Mouse (Mus musculus): Measurements from ENCODE around the gene Gm29094. TPM values are rescaled to one million over a fixed set of nuclear protein-coding genes. Genes with fewer than 3 reads are reported as not detected.
"Not testable (repeated sequence)": the region's sequence is repeated elsewhere in the genome, so short reads cannot be mapped to it uniquely, and the experiment has no call there.

The Gm29094 gene
- polyA plus RNA-seq, 1 experiment from 2014 or later: 1.2 TPM

DNA sequence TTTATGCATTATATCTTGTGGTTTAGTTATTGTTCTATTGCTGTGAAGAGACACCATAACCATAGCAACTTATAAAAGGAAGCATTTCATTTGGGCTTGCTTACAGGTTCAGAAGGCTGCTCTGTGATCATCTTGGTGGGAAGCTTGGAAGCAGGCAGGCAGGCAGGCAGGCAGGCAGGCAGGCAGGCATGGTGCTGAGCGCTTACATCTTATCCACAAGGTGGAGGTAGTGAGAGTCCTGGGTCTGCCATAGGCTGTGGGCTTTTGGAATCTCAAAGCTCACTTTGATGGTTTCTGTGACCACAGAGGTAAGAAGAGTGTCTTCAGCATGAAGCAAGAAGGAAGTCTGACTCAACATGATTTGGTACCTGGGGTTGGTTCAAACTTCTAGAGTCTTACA, 13.2 kb downstream of the Gm29094 start:
- H3K9me3 ChIP-seq; H3K4me2 ChIP-seq (replicated peaks); H3K36me3 ChIP-seq; H3K27me3 ChIP-seq; H3K27ac ChIP-seq; ATAC-seq (ENCODE audit: insufficient number of reproducible peaks, insufficient read depth, low FRiP score, low TSS enrichment); H3K9ac ChIP-seq; H3K4me1 ChIP-seq; H3K4me3 ChIP-seq: not testable (repeated sequence)
- WGBS: 47% methylated on average over 1 of the region's 1 CpGs

DNA sequence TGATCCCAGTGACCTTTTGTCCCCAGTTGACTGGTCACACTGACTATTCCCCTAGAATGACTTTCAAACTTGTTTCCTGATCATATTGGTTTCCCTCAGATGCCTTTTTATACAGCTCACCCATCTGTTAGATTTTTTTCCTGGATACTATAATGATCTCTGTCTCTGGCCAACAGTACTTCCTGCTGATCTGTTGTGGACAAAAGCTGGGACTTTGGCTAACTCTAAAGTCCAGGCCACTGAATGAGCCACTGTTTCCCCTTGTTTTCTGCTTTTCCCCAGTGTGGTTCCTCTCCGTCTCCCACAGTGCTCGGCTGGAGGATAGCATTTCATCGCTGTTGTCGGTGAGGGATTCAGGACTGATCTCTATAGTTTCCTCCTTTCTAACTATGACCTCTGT, 19.0 kb downstream of the Gm29094 start:
- ATAC-seq (ENCODE audit: insufficient number of reproducible peaks, insufficient read depth, low FRiP score, low TSS enrichment): not testable (repeated sequence)
- 76% methylated on average over 4 of the region's 4 CpGs for WGBS

DNA sequence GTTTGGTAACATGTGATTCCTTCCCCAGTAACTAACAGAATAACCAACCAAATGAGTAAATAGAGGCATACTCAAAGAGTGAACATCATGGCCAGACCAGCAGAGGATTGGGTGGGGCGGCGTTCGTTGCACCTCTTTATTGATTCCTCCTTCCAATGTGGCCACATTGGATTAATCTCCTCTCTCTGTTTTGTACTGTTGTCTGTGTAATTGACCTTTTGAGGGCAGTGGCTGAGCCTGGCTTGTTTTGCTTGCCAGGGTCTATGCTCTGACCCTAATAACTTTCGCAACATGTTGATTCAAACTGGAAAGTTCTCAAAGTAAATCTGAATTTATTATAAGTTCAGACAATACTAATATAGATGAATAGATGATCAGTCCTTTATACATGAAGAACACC, 20.5 kb downstream of the Gm29094 start:
- H3K9me3 ChIP-seq; H3K36me3 ChIP-seq; H3K4me1 ChIP-seq; H3K9ac ChIP-seq; H3K27me3 ChIP-seq; ATAC-seq (ENCODE audit: insufficient number of reproducible peaks, insufficient read depth, low FRiP score, low TSS enrichment); H3K4me2 ChIP-seq (replicated peaks); H3K27ac ChIP-seq; H3K4me3 ChIP-seq: not testable (repeated sequence)
- 95% methylated on average over 3 of the region's 4 CpGs for WGBS

More for the DNA sequence above, 19.0 kb downstream of the Gm29094 start:
- H3K4me3 ChIP-seq; H3K36me3 ChIP-seq; H3K9me3 ChIP-seq; H3K9ac ChIP-seq; H3K4me2 ChIP-seq (replicated peaks); H3K4me1 ChIP-seq; H3K27me3 ChIP-seq; H3K27ac ChIP-seq: not testable (repeated sequence)

DNA sequence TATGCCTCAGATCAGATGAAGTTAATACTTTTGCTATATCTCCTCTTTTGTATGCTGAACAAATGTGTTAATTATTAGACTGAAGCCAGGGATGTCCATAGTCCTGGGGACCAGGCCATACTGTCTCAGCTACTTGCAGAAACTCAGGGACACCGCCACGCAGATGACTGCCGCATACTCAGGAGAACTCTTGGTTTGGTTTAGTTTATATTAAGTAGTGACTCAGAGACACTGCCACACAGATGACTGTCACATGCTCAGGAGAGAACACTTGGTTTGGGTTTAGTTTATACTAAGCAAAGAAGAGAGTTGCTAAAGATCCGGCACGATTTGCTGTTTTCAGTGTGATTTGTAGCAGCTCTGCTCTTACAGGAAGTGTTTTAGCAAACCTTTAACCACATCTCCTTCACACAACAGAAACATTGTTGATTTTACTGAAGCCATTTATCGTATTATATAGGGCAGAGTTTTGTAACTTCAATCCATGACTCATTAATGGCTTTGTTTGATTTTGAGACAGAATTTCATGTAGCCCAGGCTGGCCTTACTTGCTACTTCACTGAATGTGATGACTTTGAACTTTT, 21.6 kb downstream of the Gm29094 start:
- 85% methylated on average over 6 of the region's 6 CpGs for WGBS
- not testable (repeated sequence) for H3K27ac ChIP-seq; ATAC-seq (ENCODE audit: insufficient number of reproducible peaks, insufficient read depth, low FRiP score, low TSS enrichment)

DNA sequence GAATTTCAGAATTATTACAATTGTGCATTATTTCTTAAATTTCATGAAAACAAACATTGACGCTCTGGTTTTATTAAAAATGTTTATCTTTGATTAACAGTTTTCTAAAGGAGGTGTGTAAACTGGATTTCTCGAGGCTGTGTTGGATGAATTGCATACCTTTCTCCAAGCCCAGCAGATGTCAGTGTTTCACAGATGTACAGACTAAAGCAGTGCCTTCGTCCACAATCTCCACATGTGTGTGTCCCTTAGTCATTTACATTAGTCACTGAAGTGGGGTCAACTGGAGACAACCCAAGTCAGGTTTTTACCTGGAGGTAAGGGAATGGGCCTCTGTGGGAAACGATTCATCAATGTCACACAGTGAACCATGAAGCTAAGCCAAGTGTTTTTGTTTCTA, 26.9 kb downstream of the Gm29094 start:
- WGBS: 54% methylated on average over 4 of the region's 4 CpGs
- H3K9ac ChIP-seq: no peak overlapping the region
- no peaks in the 10 kb centered on the region for H3K36me3 ChIP-seq
- no peaks in the 10 kb centered on the region for H3K9me3 ChIP-seq
- H3K4me3 ChIP-seq: no peak overlapping the region
- H3K4me1 ChIP-seq: no peaks in the 10 kb centered on the region
- no peaks in the 10 kb centered on the region for H3K27me3 ChIP-seq
- no peak overlapping the region for H3K27ac ChIP-seq
- no peak for ATAC-seq (ENCODE audit: insufficient number of reproducible peaks, insufficient read depth, low FRiP score, low TSS enrichment)
- H3K4me2 ChIP-seq (replicated peaks): no peak overlapping the region

More for the DNA sequence above, 21.6 kb downstream of the Gm29094 start:
- not testable (repeated sequence) for H3K36me3 ChIP-seq; H3K27me3 ChIP-seq; H3K9me3 ChIP-seq; H3K9ac ChIP-seq; H3K4me2 ChIP-seq (replicated peaks); H3K4me1 ChIP-seq; H3K4me3 ChIP-seq

DNA sequence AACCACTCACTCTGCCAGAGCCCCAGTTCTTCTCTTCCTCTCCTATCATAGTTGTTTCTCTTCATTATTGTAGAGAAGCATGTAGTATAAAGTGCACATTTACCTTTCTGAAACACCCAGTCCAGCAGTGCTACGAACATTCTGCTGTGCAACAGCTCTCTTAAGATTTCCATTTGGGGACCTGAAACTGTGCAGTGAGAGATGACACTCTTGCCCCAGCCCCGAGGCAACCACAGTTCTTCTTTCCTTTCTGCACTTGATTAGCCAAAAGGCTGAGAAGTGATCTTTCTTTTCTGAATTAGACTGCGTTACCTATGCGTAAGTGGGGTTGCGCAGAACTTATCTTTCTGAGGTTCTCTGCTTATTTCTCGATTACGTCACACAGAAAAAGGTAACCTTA, 28.9 kb downstream of the Gm29094 start:
- Histone ChIP-seq H3K9ac (no peak overlapping the region), H3K4me1 (no peaks in the 10 kb centered on the region), H3K27me3 (no peaks in the 10 kb centered on the region), H3K4me2 (replicated peaks) (no peak overlapping the region), H3K36me3 (no peaks in the 10 kb centered on the region), H3K9me3 (no peaks in the 10 kb centered on the region), H3K27ac (no peak overlapping the region), H3K4me3 (no peak overlapping the region)
- ATAC-seq (ENCODE audit: insufficient number of reproducible peaks, insufficient read depth, low FRiP score, low TSS enrichment): no peak
- WGBS: 85% methylated on average over 7 of the region's 7 CpGs

DNA sequence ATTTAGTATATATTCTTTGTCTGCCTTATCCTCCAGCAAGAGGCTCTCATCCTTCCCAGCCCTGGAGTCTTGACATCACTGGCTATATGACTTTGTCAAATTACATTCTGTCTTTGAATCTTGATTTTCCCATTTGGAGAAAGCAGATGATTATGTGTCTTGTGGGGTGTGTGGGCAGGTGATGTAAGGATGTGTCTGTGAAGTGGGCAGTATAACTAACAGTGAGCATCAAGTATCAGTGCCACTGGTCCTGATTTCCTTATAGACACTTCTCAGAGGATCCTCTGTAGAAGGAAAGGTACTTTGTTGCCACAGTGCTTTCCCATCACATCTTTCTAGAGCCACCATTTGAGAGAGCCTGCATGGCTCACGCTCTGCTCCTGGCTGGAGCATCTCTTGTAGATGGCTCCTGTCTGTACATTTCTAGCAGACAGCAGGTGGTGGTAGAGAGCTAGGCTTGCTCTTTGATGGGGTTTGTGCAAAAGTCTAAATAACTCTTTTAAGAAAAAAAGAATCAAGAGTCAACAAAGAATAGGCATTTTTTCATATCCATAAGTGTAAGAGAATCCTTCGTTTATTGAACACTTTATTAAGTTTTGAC, 31.8 kb downstream of the Gm29094 start:
- H3K4me2 ChIP-seq (replicated peaks); H3K27ac ChIP-seq; H3K4me1 ChIP-seq; ATAC-seq (ENCODE audit: insufficient number of reproducible peaks, insufficient read depth, low FRiP score, low TSS enrichment); H3K9me3 ChIP-seq; H3K9ac ChIP-seq; H3K27me3 ChIP-seq; H3K4me3 ChIP-seq; H3K36me3 ChIP-seq: not testable (repeated sequence)
- 78% methylated on average over 2 of the region's 2 CpGs for WGBS

DNA sequence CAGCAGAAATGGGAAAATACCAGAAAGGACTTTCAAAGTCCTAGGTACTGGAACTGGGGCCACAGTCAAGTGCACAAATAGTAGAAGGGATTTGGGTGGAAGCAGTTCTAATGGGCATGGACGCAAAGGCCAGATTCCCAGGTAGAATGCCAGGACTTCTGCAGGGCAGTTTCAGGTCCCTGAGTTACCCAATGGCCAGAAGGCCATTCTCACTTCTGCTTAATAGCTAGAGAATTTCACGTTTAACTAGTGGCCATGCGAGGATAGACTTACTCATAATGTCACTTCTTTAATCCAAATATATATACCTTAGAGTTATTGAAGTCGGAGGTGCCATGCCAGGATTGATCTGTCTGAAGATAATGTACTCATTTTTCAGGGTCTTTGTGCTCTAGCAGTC, 38.0 kb downstream of the Gm29094 start:
- not testable (repeated sequence) for H3K9ac ChIP-seq; H3K36me3 ChIP-seq; H3K9me3 ChIP-seq; H3K4me2 ChIP-seq (replicated peaks); H3K4me1 ChIP-seq; ATAC-seq (ENCODE audit: insufficient number of reproducible peaks, insufficient read depth, low FRiP score, low TSS enrichment); H3K27ac ChIP-seq; H3K27me3 ChIP-seq; H3K4me3 ChIP-seq
- 89% methylated on average over 4 of the region's 4 CpGs for WGBS

DNA sequence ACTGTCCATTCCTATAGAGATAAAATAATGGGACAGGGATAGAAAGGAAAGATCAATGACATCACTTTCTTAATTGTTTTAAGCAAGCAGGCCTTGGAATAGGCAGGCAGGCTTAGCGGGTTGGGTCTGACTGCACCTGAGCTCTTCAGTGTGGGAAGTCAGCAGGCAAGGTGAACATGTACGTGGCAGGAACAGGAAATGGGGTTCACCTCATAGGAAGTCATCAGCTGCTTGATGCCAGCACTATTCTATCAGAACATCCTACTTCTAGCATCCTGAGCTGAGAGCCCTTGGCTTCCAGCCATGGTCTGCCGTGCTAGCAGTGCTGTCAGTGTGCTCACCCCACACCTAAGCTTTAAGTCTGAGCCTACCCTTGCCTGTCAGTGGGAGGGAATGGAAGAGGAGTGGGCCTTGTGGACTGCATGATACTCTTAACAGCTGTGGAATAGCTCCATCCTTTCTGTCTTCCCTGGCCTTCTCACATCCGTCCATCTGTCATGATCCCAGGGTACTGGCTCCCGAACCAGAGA, 39.9 kb downstream of the Gm29094 start:
- not testable (repeated sequence) for H3K27me3 ChIP-seq; H3K36me3 ChIP-seq; H3K27ac ChIP-seq; H3K4me3 ChIP-seq; H3K4me1 ChIP-seq; H3K4me2 ChIP-seq (replicated peaks); ATAC-seq (ENCODE audit: insufficient number of reproducible peaks, insufficient read depth, low FRiP score, low TSS enrichment); H3K9me3 ChIP-seq; H3K9ac ChIP-seq
- 86% methylated on average over 4 of the region's 5 CpGs for WGBS

DNA sequence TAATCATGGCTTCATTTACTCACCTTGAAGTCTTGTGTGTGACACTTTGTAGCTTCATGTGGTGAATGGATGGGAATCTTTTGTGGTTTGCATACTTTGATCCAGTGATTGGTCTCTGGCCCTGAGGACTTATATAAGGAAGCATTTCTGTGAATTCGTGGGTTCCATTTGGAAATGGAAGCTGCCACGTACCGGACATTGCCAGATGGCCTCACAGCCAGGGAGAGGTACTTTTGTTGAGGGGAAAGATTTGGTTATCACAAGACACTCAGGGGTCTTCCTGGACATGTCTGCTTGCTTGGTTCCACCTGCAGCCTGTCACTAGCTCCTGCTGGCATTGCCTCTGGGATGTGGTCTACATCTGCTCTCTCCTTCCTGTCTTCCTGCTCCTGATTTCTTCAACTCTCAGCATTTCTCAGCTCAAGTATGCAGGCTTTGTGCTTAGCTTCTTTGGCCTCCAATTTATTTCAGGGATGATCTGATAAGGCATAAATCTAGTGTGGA, 41.4 kb downstream of the Gm29094 start:
- 93% methylated on average over 3 of the region's 3 CpGs for WGBS
- H3K27ac ChIP-seq, H3K36me3 ChIP-seq: not testable (repeated sequence)

DNA sequence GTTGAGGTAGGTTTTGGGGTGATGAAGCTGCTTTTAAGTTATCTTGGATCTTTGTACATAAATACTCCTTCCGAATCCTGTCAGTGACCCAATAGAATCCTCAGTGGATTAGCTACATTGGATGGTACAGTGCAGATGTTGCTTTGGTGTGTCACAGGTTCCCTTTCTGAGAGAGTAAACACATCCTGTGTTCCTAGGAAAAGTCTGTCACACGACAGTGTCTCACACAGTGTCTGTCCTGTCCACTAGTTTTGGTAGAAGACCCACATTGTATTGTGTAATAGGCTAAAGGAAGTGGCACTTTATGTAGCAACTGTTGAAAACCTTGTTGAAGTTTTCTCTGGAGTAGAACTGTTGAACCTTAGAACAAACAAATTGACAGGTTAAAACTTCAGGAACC, 54.2 kb downstream of the Gm29094 start:
- Histone ChIP-seq H3K4me2 (replicated peaks) (no peak overlapping the region), H3K4me3 (no peak overlapping the region), H3K4me1 (no peaks in the 10 kb centered on the region), H3K36me3 (no peaks in the 10 kb centered on the region), H3K27me3 (no peaks in the 10 kb centered on the region), H3K27ac (no peak overlapping the region), H3K9ac (no peak overlapping the region), H3K9me3 (no peaks in the 10 kb centered on the region)
- WGBS: 87% methylated on average over 2 of the region's 2 CpGs
- ATAC-seq (ENCODE audit: insufficient number of reproducible peaks, insufficient read depth, low FRiP score, low TSS enrichment): no peak

More for the DNA sequence above, 41.4 kb downstream of the Gm29094 start:
- ATAC-seq (ENCODE audit: insufficient number of reproducible peaks, insufficient read depth, low FRiP score, low TSS enrichment); H3K4me1 ChIP-seq; H3K4me2 ChIP-seq (replicated peaks); H3K9me3 ChIP-seq; H3K4me3 ChIP-seq; H3K27me3 ChIP-seq; H3K9ac ChIP-seq: not testable (repeated sequence)

DNA sequence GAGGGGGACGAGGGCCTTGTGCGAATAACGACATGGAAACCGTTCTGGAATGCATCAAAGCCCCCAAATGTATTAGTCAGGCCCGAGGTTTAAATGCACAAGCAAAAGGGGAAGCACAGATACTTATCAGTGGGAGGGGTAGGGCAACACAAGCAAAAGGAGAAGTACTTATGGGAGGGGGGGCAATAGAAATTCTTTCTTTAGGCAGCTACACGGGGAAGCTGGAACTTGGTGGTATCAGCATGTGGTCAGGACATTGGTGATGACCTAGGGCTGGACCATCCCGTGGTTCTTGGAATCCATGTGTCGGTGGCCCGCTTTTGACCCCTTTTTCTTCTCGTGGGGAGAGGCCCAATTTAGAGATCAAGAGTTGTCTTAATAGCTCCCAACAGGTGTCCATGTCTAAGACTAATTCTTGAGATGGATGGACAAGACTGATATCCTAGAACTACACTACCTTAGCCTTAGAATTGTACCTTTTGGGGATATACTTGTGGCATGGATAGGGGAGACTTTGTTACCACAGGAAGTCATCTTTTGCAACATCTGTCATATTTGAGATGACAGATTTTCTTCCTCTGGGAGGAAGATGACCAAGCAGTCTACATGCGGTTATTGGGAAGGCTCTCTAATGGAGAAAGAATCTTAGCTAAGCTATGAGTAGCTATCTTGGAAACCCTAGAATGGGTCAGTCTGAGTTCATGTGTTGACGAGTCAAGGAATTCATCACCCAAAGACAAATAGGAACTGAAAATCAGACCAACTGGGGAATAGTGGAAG, 57.6 kb downstream of the Gm29094 start:
- Histone ChIP-seq H3K27me3 (no peaks in the 10 kb centered on the region), H3K9me3 (no peaks in the 10 kb centered on the region), H3K4me1 (no peaks in the 10 kb centered on the region), H3K4me3 (no peak overlapping the region), H3K4me2 (replicated peaks) (no peak overlapping the region), H3K9ac (no peak overlapping the region), H3K27ac (no peak overlapping the region), H3K36me3 (no peaks in the 10 kb centered on the region)
- 87% methylated on average over 12 of the region's 12 CpGs for WGBS
- ATAC-seq (ENCODE audit: insufficient number of reproducible peaks, insufficient read depth, low FRiP score, low TSS enrichment): no peak

All from embryonic facial prominence, embryonic 12.5 days (tissue).